Mouse (Mus musculus): ENCODE measurements at regions not wholly inside any gene's neighbourhood (a gene's known extent, or its start where the extent isn't known, plus 50 kb on each side); places are given as distances from the start of the nearest gene placed in this dataset.
"Not testable (repeated sequence)": the region's sequence is repeated elsewhere in the genome, so short reads cannot be mapped to it uniquely, and the experiment has no call there.

- no peak for DNase-seq (ENCODE audit: inconsistent age in 2 of 2, low spot score in 1 of 2)
These were observed 124.8 kb downstream of the Enc1 start for GRCm38 (mm10) chr13:97365557-97366244.

DNA sequence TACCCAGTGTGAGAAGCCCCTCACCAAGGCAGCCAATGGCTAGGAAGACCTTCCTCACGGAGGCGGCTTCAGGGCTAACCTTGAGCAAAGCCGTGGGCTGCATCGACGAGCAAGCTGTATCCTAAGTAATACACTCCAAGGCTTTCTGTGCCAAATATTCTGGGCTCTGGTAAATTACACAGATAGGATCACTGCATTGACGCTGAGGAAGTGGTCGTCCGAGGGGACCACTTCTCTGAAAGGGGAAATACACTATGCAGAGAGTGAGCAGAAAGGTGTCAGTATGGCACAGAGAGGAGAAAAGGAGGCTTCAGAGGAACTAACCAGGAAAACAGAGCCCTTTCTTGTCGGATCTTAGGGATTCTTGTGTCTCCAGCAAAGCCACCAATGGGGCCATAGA lies 124.1 kb downstream of the Enc1 start:
- no peak for DNase-seq (ENCODE audit: inconsistent age in 2 of 2, low spot score in 1 of 2)

DNA sequence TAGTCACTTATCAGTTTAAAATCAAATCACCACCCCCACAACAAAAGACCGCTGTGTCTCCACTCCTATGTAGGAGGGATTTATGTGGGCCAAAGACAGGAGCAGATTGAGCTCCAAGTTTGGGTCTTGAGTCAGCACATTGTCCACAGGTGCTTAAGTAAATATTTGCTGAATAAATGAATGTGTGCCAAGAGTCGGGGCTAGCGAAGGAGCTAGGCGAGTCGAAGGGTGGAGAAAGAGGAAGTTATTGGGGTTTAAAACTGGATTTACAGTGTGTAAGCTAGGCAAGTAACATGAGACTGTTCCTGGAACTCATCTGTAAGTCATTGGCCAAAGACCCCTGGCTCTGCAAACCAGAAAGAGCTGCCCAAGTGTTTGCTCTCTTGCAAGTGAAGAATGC lies 122.9 kb downstream of the Enc1 start:
- DNase-seq (ENCODE audit: inconsistent age in 2 of 2, low spot score in 1 of 2) = no peak

GRCm38 (mm10) chr13:97363214-97363613 lies 122.3 kb downstream of the Enc1 start:
- DNase-seq (ENCODE audit: inconsistent age in 2 of 2, low spot score in 1 of 2) = no peak

- no peak for DNase-seq (ENCODE audit: inconsistent age in 2 of 2, low spot score in 1 of 2)
These were observed 119.6 kb downstream of the Enc1 start for GRCm38 (mm10) chr13:97360551-97360950.

GRCm38 (mm10) chr13:97358781-97359305 lies 117.9 kb downstream of the Enc1 start:
- no peak for DNase-seq (ENCODE audit: inconsistent age in 2 of 2, low spot score in 1 of 2)

GRCm38 (mm10) chr13:97358261-97358660 lies 117.4 kb downstream of the Enc1 start:
- DNase-seq (ENCODE audit: inconsistent age in 2 of 2, low spot score in 1 of 2) = no peak

- peak; percentile 11 to 42 for DNase-seq (ENCODE audit: inconsistent age in 2 of 2, low spot score in 1 of 2)
These were observed 116.3 kb downstream of the Enc1 start for GRCm38 (mm10) chr13:97356923-97357807.

DNA sequence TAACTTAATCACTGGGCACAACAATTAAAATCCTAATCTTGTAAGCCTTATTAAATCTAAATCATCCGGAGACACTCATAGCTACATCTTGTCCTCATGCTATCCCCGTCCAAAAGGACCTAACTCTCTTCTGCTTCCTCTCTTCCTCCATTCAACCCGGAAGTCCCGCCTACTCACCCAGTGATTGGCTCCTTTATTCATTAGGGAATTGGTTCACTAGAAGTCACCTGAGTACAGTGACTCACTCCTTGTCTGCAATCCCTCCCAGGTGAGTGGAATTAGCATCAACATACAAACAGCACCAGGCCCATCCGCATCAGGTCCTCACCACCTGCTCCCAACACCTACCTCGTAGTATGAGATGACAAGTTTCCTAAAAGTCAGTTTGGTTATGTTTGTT lies 114.5 kb downstream of the Enc1 start:
- DNase-seq (ENCODE audit: inconsistent age in 2 of 2, low spot score in 1 of 2) = not testable (repeated sequence)

- DNase-seq (ENCODE audit: inconsistent age in 2 of 2, low spot score in 1 of 2) = peak in 1 of 2 experiments; percentile 38
These were observed 106.8 kb downstream of the Enc1 start for GRCm38 (mm10) chr13:97347696-97348095.

DNA sequence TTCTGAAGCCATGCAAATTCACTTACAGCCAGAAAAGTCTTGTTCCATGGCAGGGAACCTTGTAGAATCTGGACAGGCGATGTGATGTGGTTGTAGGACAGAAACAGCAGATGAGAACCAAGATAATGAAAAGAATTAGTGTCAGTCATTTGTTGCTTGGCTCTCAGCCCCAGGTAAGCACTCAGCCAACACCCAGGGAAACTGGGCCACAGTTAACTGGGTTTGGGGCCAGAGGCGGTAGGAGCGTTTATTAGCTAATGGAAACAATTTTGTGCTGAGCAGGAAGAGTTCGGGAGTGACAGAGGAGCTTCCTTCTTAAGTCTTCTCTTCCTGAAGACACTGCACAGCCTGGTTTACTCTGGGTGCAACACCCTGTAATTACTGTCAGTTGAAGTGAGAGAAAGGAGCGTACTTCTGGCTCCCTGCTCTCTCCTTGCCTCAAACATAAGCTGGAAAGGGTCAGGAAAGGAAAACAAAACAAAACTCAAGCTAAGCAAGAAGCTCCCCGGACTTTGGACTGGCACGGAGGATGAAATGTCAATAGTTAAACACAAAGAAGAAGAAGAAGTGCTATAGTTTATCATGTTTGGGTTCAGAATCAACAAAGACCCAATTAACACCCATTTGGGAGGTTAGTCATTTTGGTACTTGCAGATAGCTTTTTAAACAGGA lies 100.4 kb downstream of the Enc1 start:
- no peak for DNase-seq (ENCODE audit: inconsistent age in 2 of 2, low spot score in 1 of 2)

GRCm38 (mm10) chr13:97337954-97338353 lies 97.0 kb downstream of the Enc1 start:
- no peak for DNase-seq (ENCODE audit: inconsistent age in 2 of 2, low spot score in 1 of 2)

DNA sequence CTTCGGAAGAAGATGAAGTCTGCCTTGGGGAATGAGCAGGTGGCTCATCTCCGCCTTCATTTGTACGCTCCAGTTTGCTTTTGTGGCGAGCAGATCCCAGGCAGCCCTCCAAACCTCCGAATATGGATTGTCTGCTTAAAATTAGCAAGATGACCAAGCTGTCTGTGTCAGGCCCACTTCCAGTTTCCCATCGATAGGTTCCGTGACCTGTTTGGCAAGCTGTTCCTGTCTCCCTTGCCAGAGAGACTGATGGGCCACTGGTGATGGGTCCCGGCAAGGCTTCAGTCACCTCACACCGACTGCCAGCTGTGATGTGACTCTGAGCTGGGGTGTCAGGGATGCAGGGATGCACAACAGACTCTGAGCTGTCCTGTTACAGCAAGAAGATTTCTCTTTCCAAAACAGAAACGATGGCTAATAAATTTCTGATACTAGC lies 96.4 kb downstream of the Enc1 start:
- DNase-seq (ENCODE audit: inconsistent age in 2 of 2, low spot score in 1 of 2) = no peak

DNA sequence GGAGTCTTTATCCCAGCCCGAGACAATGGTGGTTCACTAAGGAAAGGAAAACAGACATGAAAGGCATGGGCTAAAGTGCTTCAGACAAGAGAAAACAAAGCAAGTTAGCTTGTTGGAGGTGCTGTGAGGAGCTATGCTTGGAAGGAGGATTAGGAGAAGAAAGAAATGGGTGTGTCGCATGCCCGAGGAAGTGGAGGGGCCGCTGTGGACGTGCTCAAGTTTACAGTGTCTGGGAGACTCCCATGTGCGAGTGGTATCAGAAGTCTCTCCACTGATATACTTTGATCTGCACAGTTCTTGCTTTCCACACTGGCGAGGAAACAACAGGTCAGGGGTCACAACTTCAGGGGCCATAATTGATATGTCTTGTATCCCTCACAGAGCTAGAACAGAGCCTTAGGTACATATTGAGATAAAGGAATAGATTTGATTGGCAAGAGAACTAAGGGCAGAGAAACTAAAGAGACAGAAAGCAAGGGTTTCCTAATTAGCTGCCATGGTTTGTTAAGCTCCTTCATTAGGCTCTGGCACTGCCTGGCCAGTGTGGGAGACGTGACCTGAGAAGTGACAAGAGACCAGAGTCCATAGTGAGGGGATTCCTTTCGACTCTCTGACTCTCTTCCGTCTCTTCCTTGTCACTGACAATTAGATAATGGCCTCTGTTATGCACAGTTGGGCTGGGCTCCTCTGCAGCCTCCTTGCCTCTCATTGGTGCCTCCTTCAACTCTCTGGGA lies 93.1 kb downstream of the Enc1 start:
- no peak for DNase-seq (ENCODE audit: inconsistent age in 2 of 2, low spot score in 1 of 2)

- DNase-seq (ENCODE audit: inconsistent age in 2 of 2, low spot score in 1 of 2) = peak in 1 of 2 experiments; percentile 33
These were observed 90.2 kb downstream of the Enc1 start for GRCm38 (mm10) chr13:97331072-97331471.

DNA sequence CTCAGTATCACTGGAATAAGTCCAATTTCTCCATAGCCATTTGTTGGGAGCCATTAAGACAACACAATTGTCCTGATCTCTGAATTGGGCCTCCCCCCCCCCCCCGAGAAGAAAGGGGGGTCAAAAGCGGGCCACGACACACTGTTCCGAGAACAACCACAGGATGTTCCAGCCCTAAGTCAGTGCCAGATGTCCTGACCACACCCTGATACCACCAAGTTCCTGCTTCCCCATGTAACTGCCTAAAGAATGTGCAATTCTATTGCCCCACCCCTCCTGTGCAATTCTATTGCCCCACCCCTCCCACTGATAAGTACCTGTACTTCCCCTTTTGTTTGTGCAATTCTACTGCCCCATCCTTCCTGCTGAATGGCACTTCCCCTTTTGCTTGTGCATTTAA lies 80.4 kb downstream of the Enc1 start:
- DNase-seq (ENCODE audit: inconsistent age in 2 of 2, low spot score in 1 of 2) = not testable (repeated sequence)

- no peak for DNase-seq (ENCODE audit: inconsistent age in 2 of 2, low spot score in 1 of 2)
These were observed 79.9 kb downstream of the Enc1 start for GRCm38 (mm10) chr13:97320756-97321155.

- no peak for DNase-seq (ENCODE audit: inconsistent age in 2 of 2, low spot score in 1 of 2)
These were observed 79.4 kb downstream of the Enc1 start for GRCm38 (mm10) chr13:97320298-97320697.

- DNase-seq (ENCODE audit: inconsistent age in 2 of 2, low spot score in 1 of 2) = no peak
These were observed 76.7 kb downstream of the Enc1 start for GRCm38 (mm10) chr13:97317633-97318032.

DNA sequence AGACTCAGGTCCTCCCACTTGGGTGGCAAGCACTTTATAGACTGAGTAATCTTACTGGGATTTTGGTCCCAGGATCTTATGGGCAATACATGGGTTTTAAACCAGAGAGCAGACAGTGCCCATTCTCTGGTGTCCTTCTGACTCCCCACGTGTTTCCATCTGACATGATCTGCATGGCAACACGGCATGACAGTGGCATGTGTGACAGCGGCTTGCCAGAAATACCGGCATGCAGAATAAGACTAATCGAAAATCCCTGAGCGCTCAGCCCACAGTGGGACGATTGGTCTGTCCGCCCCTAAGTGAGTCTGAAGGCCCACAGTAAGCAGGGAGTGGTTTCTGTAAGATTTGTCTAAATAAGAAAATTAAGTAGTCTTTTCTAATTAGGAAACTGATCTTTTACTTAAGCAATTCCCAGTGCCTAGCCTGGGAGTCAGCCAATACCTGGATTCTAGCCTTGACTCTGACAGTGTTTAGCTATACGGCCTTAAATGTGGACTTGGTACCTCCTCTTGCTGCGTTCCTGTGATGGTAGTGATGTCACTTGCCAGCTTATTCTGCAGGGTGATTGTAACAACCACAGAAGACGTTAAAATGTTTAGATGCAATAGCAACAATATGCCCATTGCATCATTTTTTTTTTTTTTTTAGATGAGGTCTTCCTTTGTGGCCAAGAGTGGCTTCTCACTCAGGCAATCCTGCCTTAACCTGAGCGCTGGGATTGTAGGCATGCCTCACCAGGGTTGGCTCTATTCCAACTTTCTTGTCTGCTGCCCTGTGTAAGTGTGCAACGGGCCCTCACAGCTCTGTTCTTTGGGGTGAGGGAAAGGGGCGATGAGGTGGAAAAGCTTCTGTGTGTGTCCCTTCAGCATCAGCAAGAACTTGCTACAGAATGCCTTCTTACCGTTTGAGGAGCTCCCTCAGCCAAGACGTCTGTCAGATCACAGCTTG lies 71.8 kb downstream of the Enc1 start:
- DNase-seq (ENCODE audit: inconsistent age in 2 of 2, low spot score in 1 of 2) = no peak
